Comparison of ENCODE assay signal across 9 mouse cellular contexts in the genomic region with DNA sequence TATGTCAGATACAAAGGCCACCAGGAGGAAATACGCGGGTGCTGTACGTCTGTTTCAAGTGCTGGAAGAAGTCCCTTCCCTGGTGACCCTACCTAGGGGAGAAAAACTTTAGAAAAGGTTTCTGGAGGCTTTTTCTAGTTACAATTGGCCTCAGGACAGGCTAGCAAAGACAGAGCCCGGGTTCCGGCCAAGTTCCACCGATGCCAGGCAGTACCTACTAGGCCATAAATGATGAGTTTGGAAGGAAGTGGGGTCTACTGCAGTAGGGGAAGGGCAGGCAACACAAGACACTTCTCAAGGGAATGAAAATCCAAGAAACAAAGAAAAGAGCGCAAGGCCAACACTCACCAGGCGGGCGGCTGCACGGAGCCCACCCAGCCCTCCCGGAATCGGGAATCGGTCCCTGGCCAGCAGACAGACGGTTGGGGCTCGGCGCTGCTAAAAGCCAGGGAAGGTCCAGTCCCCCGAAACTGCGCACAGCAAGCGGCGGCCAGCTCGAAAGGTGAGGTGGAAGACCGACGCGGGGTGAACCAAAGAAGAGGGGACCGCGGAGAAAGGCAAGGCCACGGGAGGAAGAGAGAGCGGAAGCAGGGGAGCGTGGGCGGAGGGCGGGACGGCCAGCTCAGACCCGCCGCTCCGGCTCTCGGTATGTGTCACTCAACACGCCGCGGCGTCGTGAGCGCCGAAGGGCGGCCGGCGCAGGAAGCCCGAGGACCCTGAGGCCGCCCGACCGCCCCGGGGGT. TPM values are rescaled to one million over a fixed set of nuclear protein-coding genes. Genes with fewer than 3 reads are reported as not detected.
A peak's percentile ranks its signal among the peaks of the same experiment; 100 is the strongest.
DNase-seq lines count a peak whose midpoint lies in the region; ATAC-seq and TF ChIP-seq lines count a peak whose summit lies in the region.
"Had no signal": no experiment of that assay in that cellular context is flagged by ENCODE, and none has a peak within 500 bp of the region (broad histone marks: within the 10 kb centered on the region; RNA-seq: fewer than 3 reads in every experiment).

No protein-coding gene starts in this region.

- H3K9ac ChIP-seq in limb, embryonic 15.5 days = peak overlapping the region; percentile 87
- peak overlapping the region; percentile 93 for H3K9ac ChIP-seq in midbrain, embryonic 16.5 days (ENCODE audit: low read depth, low read length)

- intact Hi-C loops in gastrocnemius, adult 2 months (cut with DNase I) = loop anchor here (2.0 to 10.0 kb wide), 3 partner anchors 20 to 1014 kb away; a partner anchor contains a TSS
- intact Hi-C loops in gastrocnemius, postnatal 14 days (cut with DNase I; ENCODE audit: low total_unique reads) = no loop called here

- H3K36me3 ChIP-seq in limb, embryonic 15.5 days = peaks cover 37% of the 10 kb centered on the region
- 0 out of 2 replicates have a peak, but pooled peaks cover 2% of the 10 kb centered on the region for H3K36me3 ChIP-seq in midbrain, embryonic 16.5 days (ENCODE audit: control insufficient read depth, insufficient read depth, low read length)

- H3K4me3 ChIP-seq in gastrocnemius, adult 2 months = peak overlapping the region; percentile 95
- peak overlapping the region; percentile 86 for H3K4me3 ChIP-seq in limb, embryonic 15.5 days
- H3K4me3 ChIP-seq in midbrain, embryonic 16.5 days (ENCODE audit: low read depth, low read length) = peak overlapping the region; percentile 89

- DNase-seq in gastrocnemius, adult 2 months = no peak
- no peak for DNase-seq in gastrocnemius, adult 18-20 months (ENCODE audit: low spot score)
- peak; percentile 62 for DNase-seq in urinary bladder, postnatal 25 days (ENCODE audit: low spot score)
- DNase-seq in urinary bladder, postnatal 10 days (ENCODE audit: low spot score) = no peak
- peak; percentile 79 for DNase-seq in gastrocnemius, postnatal 14 days
- DNase-seq in ovary, adult 18-20 months (ENCODE audit: low spot score) = no peak

- ATAC-seq in limb, embryonic 15.5 days (ENCODE audit: insufficient number of reproducible peaks, low FRiP score, low TSS enrichment, low read depth) = peak; percentile 71
- peak; percentile 83 for ATAC-seq in midbrain, embryonic 16.5 days

- H3K27ac ChIP-seq in gastrocnemius, adult 2 months = peak overlapping the region; percentile 93
- H3K27ac ChIP-seq in limb, embryonic 15.5 days = peak overlapping the region; percentile 89
- H3K27ac ChIP-seq in midbrain, embryonic 16.5 days (ENCODE audit: low read length) = peak overlapping the region; percentile 86

- H3K27me3 ChIP-seq in limb, embryonic 15.5 days = no peaks in the 10 kb centered on the region
- H3K27me3 ChIP-seq in midbrain, embryonic 16.5 days (ENCODE audit: control insufficient read depth, insufficient read depth, low read depth, low read length) = no peaks in the 10 kb centered on the region

- H3K9me3 ChIP-seq in limb, embryonic 15.5 days = no peaks in the 10 kb centered on the region
- no peaks in the 10 kb centered on the region for H3K9me3 ChIP-seq in midbrain, embryonic 16.5 days (replicated peaks; ENCODE audit: control insufficient read depth, low read length, poor library complexity, severe bottlenecking)

- H3K4me2 ChIP-seq in limb, embryonic 15.5 days = peak overlapping the region; percentile 58
- peak overlapping the region; percentile 97 for H3K4me2 ChIP-seq in midbrain, embryonic 16.5 days (ENCODE audit: low read length)

- H3K4me1 ChIP-seq in limb, embryonic 15.5 days = peaks cover 45% of the 10 kb centered on the region
- H3K4me1 ChIP-seq in midbrain, embryonic 16.5 days (ENCODE audit: control insufficient read depth, insufficient read depth, low read length) = peaks cover 41% of the 10 kb centered on the region

- TF ChIP-seq CTCF in gastrocnemius, adult 2 months (IDR thresholded peaks at IDR 0.05) = no peak

- WGBS in limb, embryonic 15.5 days = under 1% methylated on average over 47 of the region's 51 CpGs
- WGBS in midbrain, embryonic 16.5 days = under 1% methylated on average over 51 of the region's 51 CpGs

RNA-seq across cellular contexts. Expression of a gene that starts 0.6 kb away (rescaled TPM):
- total RNA-seq in gastrocnemius, adult 2 months (2021) = 1 to 10 TPM; 3.0 to 3.1 TPM
- 1 to 10 TPM; 2.2 to 2.8 TPM for total RNA-seq in gastrocnemius, adult 18-20 months (2021)
- total RNA-seq in gastrocnemius, postnatal 14 days (2021) = 1 to 10 TPM; 4.3 to 5.8 TPM
- 105 TPM in 2 replicates for polyA plus RNA-seq in limb, embryonic 15.5 days (2015; fragmentation: Nextera tagmentation; extraction: Ambion mirVana)
- 32.6 and 37.6 TPM in 2 replicates for polyA plus RNA-seq in midbrain, embryonic 16.5 days (2015; fragmentation: Nextera tagmentation; extraction: Ambion mirVana)

RNA-seq across cellular contexts. Expression of a gene that starts 19.9 kb away (rescaled TPM):
- under 1 TPM; 0.20 to 0.36 TPM for total RNA-seq in gastrocnemius, adult 2 months (2021)
- under 1 TPM; 0.34 to 0.57 TPM for total RNA-seq in gastrocnemius, adult 18-20 months (2021)
- under 1 TPM; 0.62 to 0.73 TPM for total RNA-seq in gastrocnemius, postnatal 14 days (2021)
- polyA plus RNA-seq in limb, embryonic 15.5 days (2015; fragmentation: Nextera tagmentation; extraction: Ambion mirVana) = 5.9 and 6.4 TPM in 2 replicates
- polyA plus RNA-seq in midbrain, embryonic 16.5 days (2015; fragmentation: Nextera tagmentation; extraction: Ambion mirVana) = 25.2 and 26.1 TPM in 2 replicates

RNA-seq across cellular contexts. Expression of a gene that starts 26.2 kb away (rescaled TPM):
- 1 to 10 TPM; 5.0 to 8.5 TPM for total RNA-seq in gastrocnemius, adult 2 months (2021)
- total RNA-seq in gastrocnemius, adult 18-20 months (2021) = 1 to 10 TPM; 7.2 to 7.8 TPM
- 10 to 100 TPM in 1 of 2 experiments, 1 to 10 TPM in 1; 7.8 to 11.3 TPM for total RNA-seq in gastrocnemius, postnatal 14 days (2021)
- 9.4 and 9.8 TPM in 2 replicates for polyA plus RNA-seq in limb, embryonic 15.5 days (2015; fragmentation: Nextera tagmentation; extraction: Ambion mirVana)
- polyA plus RNA-seq in midbrain, embryonic 16.5 days (2015; fragmentation: Nextera tagmentation; extraction: Ambion mirVana) = 1.4 and 2.0 TPM in 2 replicates

RNA-seq across cellular contexts. Expression of a gene that starts 39.4 kb away (rescaled TPM):
- total RNA-seq in gastrocnemius, adult 2 months (2021) = under 1 TPM in 1 of 2 experiments, not detected in 1; 0.14 TPM
- under 1 TPM in 1 of 2 experiments, not detected in 1; 0.14 TPM for total RNA-seq in gastrocnemius, adult 18-20 months (2021)
- total RNA-seq in gastrocnemius, postnatal 14 days (2021) = under 1 TPM in 1 of 2 experiments, not detected in 1; 0.10 TPM
- 0.20 and 0.41 TPM in 2 replicates for polyA plus RNA-seq in limb, embryonic 15.5 days (2015; fragmentation: Nextera tagmentation; extraction: Ambion mirVana)
- 0.14 TPM in 1 of 2 replicates, not detected in the other for polyA plus RNA-seq in midbrain, embryonic 16.5 days (2015; fragmentation: Nextera tagmentation; extraction: Ambion mirVana)
- total RNA-seq: left cerebral cortex, postnatal 25 days had no signal

Comparison
In these comparisons a context has a peak if more than half of its experiments do, and no peak if none do; other contexts are left out.
1. DNase-seq: peak in urinary bladder, postnatal 25 days (single experiment) and gastrocnemius, postnatal 14 days (single experiment); none in gastrocnemius, adult 2 months (single experiment), gastrocnemius, adult 18-20 months (single experiment), urinary bladder, postnatal 10 days (single experiment) and ovary, adult 18-20 months (single experiment).
2. Peak in every context shown above with its lines, with median percentiles within 50 percentile points of each other: H3K27ac ChIP-seq and H3K4me3 ChIP-seq.